Mouse (Mus musculus) lung, embryonic 15.5 days (tissue): ENCODE data around the gene Fam19a5. TPM values are rescaled to one million over a fixed set of nuclear protein-coding genes. Genes with fewer than 3 reads are reported as not detected.

Source experiments
- ATAC-seq: fragments of 200-750 bp; cut with Nextera tagmentation; 2 replicates; pipeline ENCODE4 v1.8.0; 2017; ENCODE audit warnings: moderate number of reproducible peaks, borderline replicate concordance; ENCODE audit not compliant: low FRiP score, low TSS enrichment; ENCODE audit errors: extremely low read depth
- H3K27ac ChIP-seq: fragments of 300-500 bp; sonication (generic); 2 replicates; pipeline ENCODE4 v1.5.1; 2015; ENCODE audit warnings: moderate library complexity, mild to moderate bottlenecking, inconsistent platforms
- H3K27me3 ChIP-seq: fragments of 300-500 bp; sonication (generic); 2 replicates; pipeline ENCODE4 v1.6.1; 2015; ENCODE audit warnings: inconsistent platforms
- H3K36me3 ChIP-seq: fragments of 300-500 bp; sonication (generic); 2 replicates; pipeline ENCODE4 v1.6.1; 2015; ENCODE audit warnings: inconsistent platforms
- H3K4me1 ChIP-seq: fragments of 300-500 bp; sonication (generic); 2 replicates; pipeline ENCODE4 v1.6.1; 2015; ENCODE audit warnings: inconsistent platforms
- H3K4me2 ChIP-seq: fragments of 300-500 bp; sonication (generic); 2 replicates; pipeline ENCODE4 v1.6.1; 2015; ENCODE audit warnings: inconsistent platforms, mild to moderate bottlenecking, moderate library complexity
- H3K4me3 ChIP-seq: fragments of 300-500 bp; sonication (generic); 2 replicates; pipeline ENCODE4 v1.5.1; 2015; ENCODE audit warnings: mild to moderate bottlenecking, inconsistent platforms
- H3K9ac ChIP-seq: fragments of 300-500 bp; sonication (generic); 2 replicates; pipeline ENCODE4 v1.6.1; 2015; ENCODE audit warnings: inconsistent platforms
- H3K9me3 ChIP-seq: fragments of 300-500 bp; sonication (generic); 2 replicates; pipeline ENCODE4 v1.6.1; 2016; ENCODE audit warnings: inconsistent platforms
- WGBS: fragments of 180-500 bp; shearing (Covaris S2); methylation state at CpG from one replicate; pipeline ENCODE4 v1.1.7; 2015; 5-methylcytosine and 5-hydroxymethylcytosine counted together
- polyA plus RNA-seq: library from polyadenylated mRNA; unstranded; fragments of >200 nt; fragmentation: Nextera tagmentation; extraction: Ambion mirVana; gene quantifications from 2 replicates; pipeline ENCODE4 v1.2.1, GENCODE M21; 2015

The Fam19a5 gene
- polyA plus RNA-seq, 1 experiment from 2014 or later = 0.82 TPM

- no peaks in the 10 kb centered on the region for H3K27me3 ChIP-seq
- WGBS = 55% methylated on average over 4 of the region's 4 CpGs
Measured at GRCm38 (mm10) chr15:87711790-87712189, 167.7 kb downstream of the Fam19a5 start.

DNA sequence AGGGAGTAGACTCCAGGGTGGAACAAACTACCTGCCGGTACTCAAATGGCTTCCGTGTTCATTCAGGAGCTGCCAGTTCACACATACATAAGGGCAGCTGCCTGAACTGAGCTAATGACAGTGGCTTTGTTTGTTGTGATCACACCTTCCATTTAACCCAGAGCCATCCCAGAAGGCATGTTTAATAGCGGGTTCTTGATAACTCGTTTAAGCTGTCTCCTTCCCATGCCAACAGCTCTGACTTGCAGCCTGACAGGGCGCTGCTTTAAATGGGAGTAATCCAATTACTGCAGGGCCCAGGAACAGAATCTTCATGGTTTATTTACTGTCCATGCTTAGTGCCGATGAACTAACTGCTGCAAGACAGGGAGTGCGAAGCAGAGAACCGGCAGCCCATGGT is 168.1 kb downstream of the Fam19a5 start:
- no peaks in the 10 kb centered on the region for H3K27me3 ChIP-seq
- H3K4me1 ChIP-seq = no peaks in the 10 kb centered on the region
- no peak overlapping the region for H3K4me3 ChIP-seq
- no peaks in the 10 kb centered on the region for H3K9me3 ChIP-seq
- no peak overlapping the region for H3K9ac ChIP-seq
- no peaks in the 10 kb centered on the region for H3K36me3 ChIP-seq
- no peak overlapping the region for H3K4me2 ChIP-seq
- no peak for ATAC-seq
- WGBS = 75% methylated on average over 8 of the region's 8 CpGs
- no peak overlapping the region for H3K27ac ChIP-seq

More at GRCm38 (mm10) chr15:87711790-87712189, 167.7 kb downstream of the Fam19a5 start:
- H3K4me1 ChIP-seq = no peaks in the 10 kb centered on the region
- ATAC-seq = no peak
- no peak overlapping the region for H3K27ac ChIP-seq
- no peak overlapping the region for H3K9ac ChIP-seq
- H3K36me3 ChIP-seq = no peaks in the 10 kb centered on the region
- H3K4me3 ChIP-seq = no peak overlapping the region
- no peak overlapping the region for H3K4me2 ChIP-seq
- no peaks in the 10 kb centered on the region for H3K9me3 ChIP-seq

GRCm38 (mm10) chr15:87715037-87715676 is 171.1 kb downstream of the Fam19a5 start:
- Histone ChIP-seq H3K36me3 (no peaks in the 10 kb centered on the region), H3K9me3 (no peaks in the 10 kb centered on the region), H3K27ac (no peak overlapping the region), H3K4me3 (no peak overlapping the region), H3K9ac (no peak overlapping the region), H3K4me2 (no peak overlapping the region), H3K27me3 (no peaks in the 10 kb centered on the region), H3K4me1 (no peaks in the 10 kb centered on the region)
- WGBS = 41% methylated on average over 9 of the region's 9 CpGs
- peak; percentile 55; the same call in 1 of the 2 replicates for ATAC-seq

- Histone ChIP-seq H3K27me3 (no peaks in the 10 kb centered on the region), H3K4me3 (no peak overlapping the region), H3K9me3 (no peaks in the 10 kb centered on the region), H3K36me3 (no peaks in the 10 kb centered on the region), H3K4me2 (no peak overlapping the region), H3K4me1 (no peaks in the 10 kb centered on the region), H3K27ac (no peak overlapping the region), H3K9ac (no peak overlapping the region)
- WGBS = 44% methylated on average over 5 of the region's 5 CpGs
- ATAC-seq = no peak
Measured at GRCm38 (mm10) chr15:87717056-87717455, 173.0 kb downstream of the Fam19a5 start.

GRCm38 (mm10) chr15:87723455-87723986 is 179.4 kb downstream of the Fam19a5 start:
- no peaks in the 10 kb centered on the region for H3K27me3 ChIP-seq
- H3K9me3 ChIP-seq = no peaks in the 10 kb centered on the region
- 71% methylated on average over 5 of the region's 5 CpGs for WGBS
- H3K36me3 ChIP-seq = no peaks in the 10 kb centered on the region
- H3K9ac ChIP-seq = no peak overlapping the region
- no peaks in the 10 kb centered on the region for H3K4me1 ChIP-seq
- ATAC-seq = no peak
- no peak overlapping the region for H3K27ac ChIP-seq
- H3K4me3 ChIP-seq = no peak overlapping the region
- no peak overlapping the region for H3K4me2 ChIP-seq

DNA sequence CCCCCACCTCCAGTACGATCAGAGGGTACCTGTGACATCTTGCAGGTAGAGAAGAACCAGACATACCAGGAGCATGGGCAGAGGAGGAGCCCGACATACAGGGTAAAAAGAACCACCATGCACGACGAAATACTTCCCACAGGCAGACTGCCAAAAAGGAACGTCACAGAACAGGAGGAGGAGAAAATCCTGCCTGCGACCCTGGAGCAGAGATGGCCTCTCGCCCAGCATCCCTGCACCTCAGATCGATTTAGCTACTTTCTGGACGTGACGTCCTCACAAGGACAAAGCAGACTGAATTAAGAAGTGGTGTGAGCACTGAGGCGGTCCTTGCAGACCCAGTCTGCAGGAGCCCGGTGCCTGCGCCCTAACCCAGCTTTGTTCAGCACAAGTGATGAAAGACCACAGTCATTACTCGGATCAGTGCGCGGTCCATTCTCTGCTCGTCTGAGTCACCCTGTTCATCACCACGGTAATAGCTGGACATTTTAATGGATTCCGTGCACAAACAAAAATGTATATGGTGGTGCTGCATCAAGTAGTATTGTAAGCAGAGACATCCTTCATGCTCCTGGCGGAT is 182.6 kb downstream of the Fam19a5 start:
- ATAC-seq = no peak
- H3K27me3 ChIP-seq = no peaks in the 10 kb centered on the region
- WGBS = 51% methylated on average over 20 of the region's 20 CpGs

GRCm38 (mm10) chr15:87736345-87736744 is 192.2 kb downstream of the Fam19a5 start:
- Histone ChIP-seq H3K4me3 (no peak overlapping the region), H3K9me3 (no peaks in the 10 kb centered on the region), H3K27ac (no peak overlapping the region), H3K36me3 (no peaks in the 10 kb centered on the region), H3K9ac (no peak overlapping the region), H3K4me1 (no peaks in the 10 kb centered on the region), H3K27me3 (no peaks in the 10 kb centered on the region), H3K4me2 (no peak overlapping the region)
- no peak for ATAC-seq
- WGBS = 89% methylated on average over 4 of the region's 4 CpGs

More for the DNA sequence above, 182.6 kb downstream of the Fam19a5 start:
- no peak overlapping the region for H3K4me2 ChIP-seq
- no peak overlapping the region for H3K4me3 ChIP-seq
- no peak overlapping the region for H3K9ac ChIP-seq
- no peaks in the 10 kb centered on the region for H3K36me3 ChIP-seq
- H3K9me3 ChIP-seq = no peaks in the 10 kb centered on the region
- no peaks in the 10 kb centered on the region for H3K4me1 ChIP-seq
- no peak overlapping the region for H3K27ac ChIP-seq

DNA sequence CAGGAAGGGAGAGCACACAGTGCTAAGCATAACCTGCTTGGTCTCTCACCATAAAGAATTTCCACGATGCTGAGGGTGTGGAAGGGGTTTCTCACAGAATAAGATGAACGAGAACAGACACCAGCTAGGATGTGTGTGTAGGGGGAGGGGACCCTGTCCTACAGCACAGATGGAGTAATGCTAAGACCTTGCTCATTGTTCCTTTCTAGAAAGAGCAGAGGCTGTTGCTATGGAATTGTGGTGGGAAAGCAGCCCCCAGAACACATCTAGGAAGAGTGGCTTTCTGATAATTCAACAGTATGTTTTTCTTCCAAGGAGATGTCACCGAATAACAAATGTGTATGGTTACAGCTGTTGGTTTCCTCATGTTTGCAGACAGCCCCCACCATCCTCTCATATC is 211.4 kb downstream of the Fam19a5 start:
- Histone ChIP-seq H3K27me3 (no peaks in the 10 kb centered on the region), H3K4me3 (no peak overlapping the region), H3K9me3 (no peaks in the 10 kb centered on the region), H3K36me3 (no peaks in the 10 kb centered on the region), H3K4me1 (no peaks in the 10 kb centered on the region), H3K27ac (no peak overlapping the region), H3K9ac (no peak overlapping the region), H3K4me2 (no peak overlapping the region)
- ATAC-seq = no peak
- WGBS = 71% methylated on average over 3 of the region's 3 CpGs

- no peak for ATAC-seq
- Histone ChIP-seq H3K9me3 (no peaks in the 10 kb centered on the region), H3K4me2 (no peak overlapping the region), H3K27ac (no peak overlapping the region), H3K4me1 (no peaks in the 10 kb centered on the region), H3K9ac (no peak overlapping the region), H3K36me3 (no peaks in the 10 kb centered on the region), H3K4me3 (no peak overlapping the region), H3K27me3 (no peaks in the 10 kb centered on the region)
- 64% methylated on average over 3 of the region's 3 CpGs for WGBS
Measured at GRCm38 (mm10) chr15:87765876-87766275, 221.8 kb downstream of the Fam19a5 start.

DNA sequence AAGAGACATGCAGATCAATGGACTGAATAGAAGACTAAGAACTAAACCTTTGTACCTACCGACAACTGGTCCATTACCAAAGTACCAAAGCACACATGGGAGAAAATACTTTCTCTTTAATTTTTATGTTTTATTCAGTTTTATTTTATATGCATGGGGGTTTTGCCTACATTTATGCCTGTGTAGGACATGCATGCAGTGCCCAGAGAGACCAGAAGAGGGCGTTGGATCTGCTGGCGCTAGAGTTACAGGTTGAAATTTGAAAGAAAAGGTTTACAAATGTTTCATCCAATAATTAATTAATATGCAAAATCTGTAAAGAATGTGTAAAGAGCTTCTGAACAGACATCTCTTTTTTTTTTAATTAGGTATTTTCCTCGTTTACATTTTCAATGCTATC is 229.9 kb downstream of the Fam19a5 start:
- ATAC-seq = no peak
- H3K4me1 ChIP-seq = no peaks in the 10 kb centered on the region
- WGBS = 57% methylated on average over 4 of the region's 4 CpGs

DNA sequence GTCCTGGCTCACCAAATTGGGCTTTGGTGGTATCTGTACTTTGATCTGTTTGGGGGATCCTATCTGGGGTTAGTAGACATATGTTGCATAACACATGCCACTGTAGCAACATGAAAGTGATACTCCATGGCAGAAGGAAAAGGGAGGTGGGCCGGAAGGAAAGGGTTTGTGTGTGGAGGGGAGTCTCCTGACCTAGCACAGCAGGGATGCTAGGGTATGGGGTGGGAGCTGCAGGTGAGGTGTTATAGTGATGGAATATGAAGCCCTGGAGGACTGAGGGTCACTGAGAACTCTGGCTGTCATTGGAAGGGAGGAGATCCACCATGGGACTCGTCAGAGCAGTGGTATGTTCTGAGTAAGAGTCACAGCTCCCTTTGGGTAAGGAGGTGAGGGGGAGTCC is 239.2 kb downstream of the Fam19a5 start:
- no peak overlapping the region for H3K9ac ChIP-seq
- no peak overlapping the region for H3K27ac ChIP-seq
- H3K4me1 ChIP-seq = no peaks in the 10 kb centered on the region
- H3K4me3 ChIP-seq = no peak overlapping the region
- H3K4me2 ChIP-seq = no peak overlapping the region
- H3K36me3 ChIP-seq = no peaks in the 10 kb centered on the region
- ATAC-seq = no peak
- no peaks in the 10 kb centered on the region for H3K27me3 ChIP-seq
- no peaks in the 10 kb centered on the region for H3K9me3 ChIP-seq
- WGBS = 72% methylated on average over 2 of the region's 2 CpGs

More for the DNA sequence above, 229.9 kb downstream of the Fam19a5 start:
- H3K27me3 ChIP-seq = no peaks in the 10 kb centered on the region
- no peak overlapping the region for H3K4me2 ChIP-seq
- H3K36me3 ChIP-seq = no peaks in the 10 kb centered on the region
- H3K9ac ChIP-seq = no peak overlapping the region
- H3K27ac ChIP-seq = no peak overlapping the region
- no peak overlapping the region for H3K4me3 ChIP-seq
- H3K9me3 ChIP-seq = no peaks in the 10 kb centered on the region

DNA sequence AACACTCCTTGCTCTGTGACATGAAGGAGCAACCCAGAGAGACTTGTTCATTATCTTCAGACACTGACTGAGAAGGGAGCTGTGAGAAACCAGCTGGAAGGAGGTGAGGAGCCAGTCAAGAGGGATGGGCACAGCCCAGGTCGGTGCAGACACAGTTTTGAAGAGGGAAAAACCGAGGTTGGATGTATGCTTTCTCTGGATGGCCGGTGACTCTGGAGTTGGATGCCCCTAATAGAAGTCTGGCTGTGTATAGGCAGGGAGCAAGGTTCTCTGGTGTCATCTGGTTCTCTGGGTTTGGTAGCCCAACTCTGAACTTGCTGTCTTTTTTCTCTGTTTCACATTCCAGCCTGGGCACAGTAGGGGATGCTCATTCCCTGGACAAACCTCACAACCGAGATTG is 245.6 kb downstream of the Fam19a5 start:
- no peaks in the 10 kb centered on the region for H3K36me3 ChIP-seq
- ATAC-seq = no peak
- H3K27me3 ChIP-seq = no peaks in the 10 kb centered on the region
- no peak overlapping the region for H3K4me2 ChIP-seq
- no peak overlapping the region for H3K27ac ChIP-seq
- no peak overlapping the region for H3K4me3 ChIP-seq
- 66% methylated on average over 4 of the region's 4 CpGs for WGBS
- no peaks in the 10 kb centered on the region for H3K4me1 ChIP-seq
- H3K9ac ChIP-seq = no peak overlapping the region
- no peaks in the 10 kb centered on the region for H3K9me3 ChIP-seq
